Mouse (Mus musculus) limb, embryonic 14.5 days (tissue): ENCODE measurements around the gene Cst10. TPM values are rescaled to one million over a fixed set of nuclear protein-coding genes. Genes with fewer than 3 reads are reported as not detected.
A peak's percentile ranks its signal among the peaks of the same experiment; 100 is the strongest.

Experiments used
- ATAC-seq: fragments of 200-750 bp; cut with Nextera tagmentation; 2 replicates; pipeline ENCODE4 v1.8.0; 2017; ENCODE audit warnings: low read depth, moderate number of reproducible peaks, moderate TSS enrichment; ENCODE audit not compliant: low FRiP score
- DNase-seq: peaks from one replicate; pipeline ENCODE4 v3.0.0-alpha.2; 2015; ENCODE audit warnings: low spot score
- H3K27ac ChIP-seq: fragments of 300-500 bp; sonication (generic); replicated peaks from 2 replicates; pipeline ENCODE4 v1.5.1; 2014; ENCODE audit warnings: low read depth, mild to moderate bottlenecking, low read length, moderate library complexity, mixed read lengths
- H3K27me3 ChIP-seq: fragments of 300-500 bp; sonication (generic); 2 replicates; pipeline ENCODE4 v1.6.1; 2014; ENCODE audit warnings: low read length, mixed read lengths; ENCODE audit not compliant: control insufficient read depth, insufficient read depth
- H3K36me3 ChIP-seq: fragments of 300-500 bp; sonication (generic); 2 replicates; pipeline ENCODE4 v1.6.1; 2014; ENCODE audit warnings: mild to moderate bottlenecking, low read length, moderate library complexity, mixed read lengths; ENCODE audit not compliant: control insufficient read depth, insufficient read depth
- H3K4me1 ChIP-seq: fragments of 300-500 bp; sonication (generic); 2 replicates; pipeline ENCODE4 v1.6.1; 2014; ENCODE audit warnings: antibody characterized with exemption, low read length, mixed read lengths; ENCODE audit not compliant: control insufficient read depth, insufficient read depth
- H3K4me2 ChIP-seq: fragments of 300-500 bp; sonication (generic); replicated peaks from 2 replicates; pipeline ENCODE4 v1.6.1; 2014; ENCODE audit warnings: low read depth, mild to moderate bottlenecking, low read length, moderate library complexity; ENCODE audit not compliant: severe bottlenecking
- H3K4me3 ChIP-seq: fragments of 300-500 bp; sonication (generic); replicated peaks from 2 replicates; pipeline ENCODE4 v1.5.1; 2014; ENCODE audit warnings: low read length
- H3K9ac ChIP-seq: fragments of 300-500 bp; sonication (generic); 2 replicates; pipeline ENCODE4 v1.6.1; 2014; ENCODE audit warnings: mild to moderate bottlenecking, low read depth, low read length, moderate library complexity; ENCODE audit not compliant: severe bottlenecking
- H3K9me3 ChIP-seq: fragments of 300-500 bp; sonication (generic); 2 replicates; pipeline ENCODE4 v1.6.1; 2016; ENCODE audit warnings: low read length; ENCODE audit not compliant: control insufficient read depth
- POLR2A ChIP-seq: fragments of 200-500 bp; IDR thresholded peaks from 2 replicates; pipeline ENCODE4 v1.8.0; 2012; ENCODE audit warnings: inconsistent platforms, mild to moderate bottlenecking, moderate library complexity, borderline replicate concordance; ENCODE audit not compliant: insufficient read depth, insufficient read length; ENCODE audit errors: extremely low read depth
- WGBS: fragments of 180-500 bp; shearing (Covaris S2); extraction: QIAGEN DNeasy Blood & Tissue Kit; methylation state at CpG from one replicate; pipeline ENCODE4 v1.1.7; 2014; 5-methylcytosine and 5-hydroxymethylcytosine counted together
- polyA plus RNA-seq, 2 experiments: library from polyadenylated mRNA; depleted of rRNA in 1 of 2; stranded (reverse) in 1 of 2; unstranded in 1 of 2; fragments of >200 nt; fragmentation: Nextera tagmentation in 1 of 2; extraction: Ambion mirVana in 1 of 2; gene quantifications; 2 replicates each; pipeline versions ENCODE4 v1.2.1 to v1.2.3; 2012 to 2014

Gene Cst10
- not detected in 2 replicates for polyA plus RNA-seq (2012; rRNA removed)
- polyA plus RNA-seq (2014; fragmentation: Nextera tagmentation; extraction: Ambion mirVana), result not detected in 2 replicates

GRCm38 (mm10) chr2:149404757-149405156 is at the start of gene Cst10:
Cst10 (plus strand) TSS chr2:149405057.
- TF ChIP-seq POLR2A, result no peak
- H3K9ac ChIP-seq, result no peak within 1 kb of the TSS
- ATAC-seq (no peak), DNase-seq (no peak)
- WGBS, result 82% methylated on average over 1 of the region's 1 CpGs
- H3K36me3 ChIP-seq, result no peaks in the 10 kb centered on the region
- no peak within 1 kb of the TSS for H3K4me3 ChIP-seq
- no peak within 1 kb of the TSS for H3K27ac ChIP-seq
- no peaks in the 10 kb centered on the region for H3K9me3 ChIP-seq
- H3K27me3 ChIP-seq, result no peaks in the 10 kb centered on the region
- no peaks in the 10 kb centered on the region for H3K4me1 ChIP-seq
- H3K4me2 ChIP-seq, result no peak within 1 kb of the TSS

- Histone ChIP-seq H3K4me3 (no peak overlapping the region), H3K9me3 (no peaks in the 10 kb centered on the region), H3K4me1 (no peaks in the 10 kb centered on the region), H3K27ac (no peak overlapping the region), H3K4me2 (no peak overlapping the region), H3K9ac (no peak overlapping the region), H3K36me3 (no peaks in the 10 kb centered on the region), H3K27me3 (no peaks in the 10 kb centered on the region)
- no peak for TF ChIP-seq POLR2A
- DNase-seq, result no peak
- 51% methylated on average over 3 of the region's 3 CpGs for WGBS
- no peak for ATAC-seq
These were observed 11.9 kb upstream of the Cst10 start for GRCm38 (mm10) chr2:149392951-149393350.

- DNase-seq, result peak; percentile 39
- H3K9me3 ChIP-seq, result no peaks in the 10 kb centered on the region
- H3K36me3 ChIP-seq, result no peaks in the 10 kb centered on the region
- H3K4me3 ChIP-seq, result no peak overlapping the region
- no peak overlapping the region for H3K4me2 ChIP-seq
- H3K4me1 ChIP-seq, result no peaks in the 10 kb centered on the region
- no peak for TF ChIP-seq POLR2A
- no peak for ATAC-seq
- no peaks in the 10 kb centered on the region for H3K27me3 ChIP-seq
- 24% methylated on average over 3 of the region's 4 CpGs for WGBS
- no peak overlapping the region for H3K9ac ChIP-seq
- no peak overlapping the region for H3K27ac ChIP-seq
These were observed 17.7 kb downstream of the Cst10 start for GRCm38 (mm10) chr2:149422564-149422963.
